8 mouse cellular contexts compared by ENCODE assay signal in genomic region chr17:46029052-46029553, GRCm38 (mm10). TPM values are rescaled to one million over a fixed set of nuclear protein-coding genes. Genes with fewer than 3 reads are reported as not detected.
DNase-seq lines count a peak whose midpoint lies in the region; ATAC-seq and TF ChIP-seq lines count a peak whose summit lies in the region.

No protein-coding gene starts in this region.

- WGBS in heart, embryonic 10.5 days, result 35% methylated on average over 2 of the region's 2 CpGs
- WGBS in heart, postnatal 0 days, result 27% methylated on average over 2 of the region's 2 CpGs
- WGBS in midbrain, embryonic 10.5 days, result 48% methylated on average over 2 of the region's 2 CpGs

- peak overlapping the region; percentile 99 for H3K27ac ChIP-seq in heart, embryonic 10.5 days
- no peak overlapping the region for H3K27ac ChIP-seq in bone marrow macrophage, adult 2 months (ENCODE audit: insufficient read depth, low read depth, low read length)
- H3K27ac ChIP-seq in heart, postnatal 0 days (ENCODE audit: low read depth), result peak overlapping the region; percentile 99
- peak overlapping the region; percentile 99 for H3K27ac ChIP-seq in midbrain, embryonic 10.5 days (replicated peaks)

- TF ChIP-seq CTCF in bone marrow macrophage, adult 2 months (IDR thresholded peaks at IDR 0.05; ENCODE audit: low read depth, low read length), result no peak
- TF ChIP-seq CTCF in heart, postnatal 0 days (IDR thresholded peaks at IDR 0.05; ENCODE audit: low read depth), result no peak

- no peak for TF ChIP-seq EP300 in heart, postnatal 0 days (IDR thresholded peaks at IDR 0.05; ENCODE audit: low read depth)

- peak overlapping the region; percentile 97 for H3K9ac ChIP-seq in heart, postnatal 0 days (replicated peaks; ENCODE audit: low read depth, low read length)

- no peak for DNase-seq in heart, embryonic 10.5 days (ENCODE audit: low spot score)
- no peak for DNase-seq in heart, adult 18-20 months
- DNase-seq in heart, postnatal 0 days (ENCODE audit: low spot score), result no peak
- no peak for DNase-seq in midbrain, embryonic 10.5 days (ENCODE audit: low spot score)
- no peak for DNase-seq in spleen, postnatal 14 days (ENCODE audit: low spot score in 2 of 2)
- no peak for DNase-seq in kidney, adult 18-20 months

- ATAC-seq in heart, postnatal 0 days (ENCODE audit: insufficient read depth, low read depth), result no peak
- no peak for ATAC-seq in monocyte, adult 5-6 weeks (replicated peaks; ENCODE audit: insufficient number of reproducible peaks, low FRiP score, low TSS enrichment, poor library complexity, severe bottlenecking)

- peaks cover 34% of the 10 kb centered on the region for H3K36me3 ChIP-seq in heart, embryonic 10.5 days
- peaks cover 20% of the 10 kb centered on the region for H3K36me3 ChIP-seq in heart, postnatal 0 days (replicated peaks; ENCODE audit: control insufficient read depth, insufficient read depth, low read length)
- H3K36me3 ChIP-seq in midbrain, embryonic 10.5 days, result peaks cover 33% of the 10 kb centered on the region

- no peak for TF ChIP-seq POLR2A in bone marrow macrophage, adult 2 months (IDR thresholded peaks at IDR 0.05; ENCODE audit: borderline replicate concordance, low read depth, low read length)

- H3K9me3 ChIP-seq in heart, embryonic 10.5 days, result no peaks in the 10 kb centered on the region
- no peaks in the 10 kb centered on the region for H3K9me3 ChIP-seq in heart, postnatal 0 days (replicated peaks; ENCODE audit: control insufficient read depth, low read length)
- H3K9me3 ChIP-seq in midbrain, embryonic 10.5 days (replicated peaks), result no peaks in the 10 kb centered on the region

- 0 out of 2 replicates have a peak, but pooled peaks cover 5% of the 10 kb centered on the region for H3K27me3 ChIP-seq in heart, embryonic 10.5 days (ENCODE audit: insufficient read depth, poor library complexity, severe bottlenecking)
- H3K27me3 ChIP-seq in heart, postnatal 0 days (ENCODE audit: control insufficient read depth, insufficient read depth, low read length), result no peaks in the 10 kb centered on the region
- H3K27me3 ChIP-seq in midbrain, embryonic 10.5 days (ENCODE audit: low read depth, poor library complexity, severe bottlenecking), result peaks cover 11% of the 10 kb centered on the region

- peak overlapping the region; percentile 87 for H3K4me2 ChIP-seq in heart, postnatal 0 days (ENCODE audit: low read depth, low read length)

- peaks cover 68% of the 10 kb centered on the region for H3K4me1 ChIP-seq in heart, embryonic 10.5 days
- peaks cover 25% of the 10 kb centered on the region for H3K4me1 ChIP-seq in bone marrow macrophage, adult 2 months (ENCODE audit: control insufficient read depth, insufficient read depth, low read length)
- peaks cover 46% of the 10 kb centered on the region for H3K4me1 ChIP-seq in heart, postnatal 0 days (ENCODE audit: control insufficient read depth, insufficient read depth)
- H3K4me1 ChIP-seq in midbrain, embryonic 10.5 days, result peaks cover 74% of the 10 kb centered on the region

- H3K4me3 ChIP-seq in heart, embryonic 10.5 days, result peak overlapping the region; percentile 78
- H3K4me3 ChIP-seq in bone marrow macrophage, adult 2 months (ENCODE audit: insufficient read depth, low read length), result peak overlapping the region; percentile 93
- peak overlapping the region; percentile 88 for H3K4me3 ChIP-seq in heart, postnatal 0 days (ENCODE audit: low read depth, low read length)
- H3K4me3 ChIP-seq in midbrain, embryonic 10.5 days, result peak overlapping the region; percentile 98

RNA-seq across cellular contexts. Expression of gene Vegfa, which starts 3.1 kb away (rescaled TPM):
- polyA plus RNA-seq in heart, embryonic 10.5 days (2016; fragmentation: Nextera tagmentation; extraction: Ambion mirVana), result 4.5 and 6.0 TPM in 2 replicates
- total RNA-seq in heart, adult 18-20 months (2021), result 100 to 1,000 TPM; 233 to 240 TPM
- 53.8 and 58.0 TPM in 2 replicates for polyA plus RNA-seq in bone marrow macrophage, adult 2 months (2012; ENCODE audit: insufficient read depth, insufficient read length, missing spikeins)
- 122 and 224 TPM in 2 replicates for total RNA-seq in heart, postnatal 0 days (2014; rRNA removed; ENCODE audit: low replicate concordance)
- polyA plus RNA-seq in heart, postnatal 0 days (2015; fragmentation: Nextera tagmentation; extraction: Ambion mirVana), result 5.0 and 5.2 TPM in 2 replicates
- polyA plus RNA-seq in midbrain, embryonic 10.5 days (2016; fragmentation: Nextera tagmentation; extraction: Ambion mirVana), result 2.1 and 2.3 TPM in 2 replicates
- 16.5 to 56.6 TPM (median 24.3 TPM) in 3 replicates for total RNA-seq in monocyte, adult 5-6 weeks (2017)
